Mouse (Mus musculus) telencephalon, adult 2 months (tissue): ENCODE results near the gene Cacng4.

Experiments used
- DNase-seq: peaks from one replicate; pipeline ENCODE4 v3.0.0-alpha.2; 2011; ENCODE audit warnings: low read depth, low spot score

The Cacng4 gene

DNA sequence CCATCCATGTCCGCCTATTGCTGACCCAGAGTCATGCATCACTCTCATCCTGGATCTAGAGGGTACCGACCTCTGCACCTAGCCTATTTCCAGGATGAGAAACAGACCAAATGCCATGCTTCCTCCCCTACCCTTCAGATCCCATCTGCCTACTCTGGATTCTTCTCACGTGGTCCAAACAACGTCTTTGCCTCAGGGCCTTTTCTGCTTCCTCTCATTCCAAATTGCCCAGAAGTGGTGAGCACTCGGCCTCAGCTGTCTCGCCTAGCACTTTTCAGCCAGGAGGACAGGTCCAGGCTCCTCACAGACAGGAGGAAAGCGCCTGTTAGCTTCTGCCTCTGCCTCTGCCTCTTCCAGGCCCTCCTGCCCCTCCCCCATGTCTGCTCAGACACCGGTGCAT is 21.0 kb downstream of the Cacng4 start:
- no peak for DNase-seq

DNA sequence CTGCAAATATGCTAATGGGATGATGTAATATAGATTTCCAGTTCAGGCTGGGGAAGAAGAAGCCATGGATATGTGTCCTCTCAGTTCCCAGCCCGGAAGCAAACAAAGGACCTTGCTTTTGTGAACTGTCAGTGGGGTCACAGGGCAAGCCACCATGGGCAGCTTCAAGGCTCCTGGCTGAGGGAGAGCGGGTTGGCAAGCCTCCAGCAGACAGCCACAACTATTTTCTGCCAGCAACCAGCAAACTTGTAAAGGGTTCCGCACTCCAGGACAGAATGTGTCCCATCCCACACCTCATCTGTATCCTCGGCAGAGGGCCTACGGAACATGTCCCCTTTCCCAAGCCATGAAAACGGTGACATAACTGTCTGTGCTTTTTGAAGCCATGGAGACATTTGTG is 22.4 kb downstream of the Cacng4 start:
- DNase-seq = no peak

DNA sequence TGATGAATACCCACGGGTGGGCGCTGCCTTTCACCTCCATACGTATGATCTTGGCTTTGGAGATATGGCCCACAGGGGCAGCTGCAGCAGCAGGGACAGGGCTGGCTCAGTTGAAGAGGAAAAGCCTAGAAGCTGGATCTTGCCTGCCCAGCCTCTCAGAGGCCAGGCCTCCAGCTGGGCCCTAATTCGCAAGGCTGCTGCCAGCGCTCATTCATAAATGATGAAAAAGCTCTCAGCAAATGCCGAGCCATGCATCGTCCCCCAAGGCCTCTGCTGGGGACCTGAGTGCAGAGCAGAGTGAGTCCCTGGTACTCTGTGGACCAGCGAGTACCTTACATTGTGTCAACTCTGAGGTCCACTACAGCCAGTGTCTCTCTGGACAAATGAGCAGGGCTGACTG is 26.0 kb downstream of the Cacng4 start:
- DNase-seq = no peak

DNA sequence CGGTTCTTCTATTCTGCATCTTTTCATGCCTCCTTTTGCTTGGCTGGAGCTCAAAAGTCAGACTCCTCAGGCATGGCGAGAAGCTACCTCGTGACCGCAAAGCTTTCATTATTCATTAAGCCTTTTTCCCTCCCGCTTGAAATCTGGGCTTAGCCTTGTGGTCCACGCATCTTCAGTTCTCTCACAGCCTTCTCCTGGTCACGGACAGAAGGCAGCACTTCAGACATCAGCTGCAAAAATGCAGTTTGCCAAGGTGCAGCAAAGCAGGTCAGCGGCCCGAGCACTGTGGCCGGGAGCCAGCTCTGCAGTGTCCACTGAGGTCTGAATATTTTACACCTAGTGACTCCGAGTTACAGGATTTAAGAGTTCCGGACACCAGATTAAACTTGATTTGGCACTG is 27.4 kb downstream of the Cacng4 start:
- no peak for DNase-seq

DNA sequence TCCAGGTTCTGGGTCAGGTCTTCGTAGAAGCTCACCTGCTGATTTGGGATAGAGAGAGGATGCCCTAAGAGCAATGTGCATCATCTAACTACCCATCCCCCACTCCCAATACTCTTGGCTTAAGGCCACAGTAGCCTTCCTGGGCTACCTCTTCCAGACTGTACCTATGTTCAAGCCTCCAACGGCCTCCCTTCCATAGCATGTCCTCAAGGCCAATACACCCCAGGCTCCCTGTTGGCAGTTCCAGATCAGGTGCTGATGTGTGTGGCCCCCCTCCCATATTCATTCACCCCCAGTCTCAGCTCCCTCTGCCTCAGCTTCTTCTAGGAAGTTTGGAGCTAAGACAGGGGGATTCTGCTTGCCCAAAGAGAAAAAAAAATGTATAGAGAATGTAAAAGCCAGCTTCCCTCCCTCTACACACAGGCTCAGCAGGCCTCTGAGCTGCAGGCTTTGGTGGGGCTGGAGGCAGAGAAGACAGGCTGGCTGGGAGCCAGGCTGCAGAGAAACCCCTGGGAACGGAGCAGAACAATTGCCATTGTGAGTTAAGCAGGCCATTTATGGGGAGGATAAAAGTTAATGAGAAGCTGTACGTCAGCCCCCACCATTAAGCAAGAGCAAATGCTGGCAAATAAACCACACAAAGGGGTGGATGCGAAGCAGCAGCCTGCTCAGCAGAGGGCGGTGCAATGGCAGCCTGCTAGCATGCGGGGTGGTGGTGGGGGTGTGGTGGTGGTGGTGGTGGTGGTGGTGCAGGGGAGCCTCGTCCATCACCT is 31.5 kb downstream of the Cacng4 start:
- no peak for DNase-seq

DNA sequence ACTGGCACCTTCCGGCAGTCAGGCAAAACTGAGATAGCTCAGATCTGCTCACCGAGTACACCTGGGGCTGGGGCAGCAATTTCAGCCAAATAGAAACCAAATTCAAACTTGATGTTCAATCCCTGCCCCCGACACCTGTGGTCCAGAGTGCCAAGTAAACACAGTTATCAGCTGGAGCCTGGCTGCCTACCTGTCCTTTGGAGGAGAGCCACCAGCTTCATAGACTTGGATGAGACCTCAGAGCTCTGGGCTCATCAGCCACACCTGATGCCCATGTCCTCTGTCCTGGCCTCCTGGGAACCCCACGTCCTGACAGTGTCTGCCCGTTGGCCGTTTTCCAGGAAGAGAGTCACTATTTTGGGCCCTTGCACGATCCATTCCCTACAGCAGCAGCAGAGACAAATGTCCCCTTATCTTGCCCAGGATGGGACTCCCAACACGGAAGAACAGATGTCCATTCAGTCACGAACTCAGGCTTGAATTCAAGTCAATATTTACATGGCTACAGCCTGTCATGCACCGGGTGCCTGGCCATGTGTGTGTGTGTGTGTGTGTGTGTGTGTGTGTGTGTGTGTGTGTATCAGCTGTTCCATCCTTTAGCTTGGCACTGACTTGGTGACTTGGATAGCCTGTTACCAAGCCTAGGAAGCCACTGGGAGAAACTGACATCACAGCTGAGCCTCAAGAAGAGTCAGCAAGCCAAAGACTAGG is 32.4 kb downstream of the Cacng4 start:
- no peak for DNase-seq

DNA sequence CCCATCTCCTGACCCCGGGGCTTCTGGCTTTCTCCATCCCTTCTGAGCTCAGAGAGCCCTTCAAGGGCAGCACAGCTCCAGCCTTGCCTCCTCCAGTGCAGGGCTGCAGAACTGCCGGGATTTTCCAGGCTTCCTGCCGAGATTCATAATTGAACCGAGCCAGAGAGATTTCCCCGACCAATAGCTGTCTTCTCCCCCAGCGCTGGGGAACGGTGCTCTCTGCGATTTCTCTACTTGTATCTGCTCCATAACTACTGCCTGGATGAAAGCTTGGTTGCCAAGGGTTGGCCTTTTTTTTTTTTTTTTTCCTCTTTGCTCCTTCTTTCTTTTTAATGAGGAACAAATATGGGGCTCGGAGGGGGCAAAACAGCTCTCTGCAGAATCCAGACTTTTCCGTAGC is 34.4 kb downstream of the Cacng4 start:
- no peak for DNase-seq

DNA sequence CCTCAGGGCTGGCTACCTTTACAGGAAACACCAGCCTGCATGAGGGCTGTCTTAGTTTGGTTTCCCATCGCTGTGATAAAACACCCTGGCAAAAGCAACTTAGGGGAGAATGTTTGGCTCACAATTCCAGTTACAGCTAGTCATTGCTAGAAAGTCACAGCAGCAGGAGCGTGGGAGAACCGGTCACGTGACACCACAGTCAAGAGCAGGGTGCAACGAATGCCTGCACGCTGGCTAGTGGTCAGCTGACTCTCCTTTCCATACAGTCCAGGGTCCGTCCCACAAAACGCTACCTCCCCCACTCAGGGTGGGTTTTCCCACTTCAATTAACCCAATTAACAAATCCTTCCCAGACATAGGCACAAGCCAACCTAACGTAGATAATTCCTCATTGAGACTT is 34.8 kb downstream of the Cacng4 start:
- no peak for DNase-seq

DNA sequence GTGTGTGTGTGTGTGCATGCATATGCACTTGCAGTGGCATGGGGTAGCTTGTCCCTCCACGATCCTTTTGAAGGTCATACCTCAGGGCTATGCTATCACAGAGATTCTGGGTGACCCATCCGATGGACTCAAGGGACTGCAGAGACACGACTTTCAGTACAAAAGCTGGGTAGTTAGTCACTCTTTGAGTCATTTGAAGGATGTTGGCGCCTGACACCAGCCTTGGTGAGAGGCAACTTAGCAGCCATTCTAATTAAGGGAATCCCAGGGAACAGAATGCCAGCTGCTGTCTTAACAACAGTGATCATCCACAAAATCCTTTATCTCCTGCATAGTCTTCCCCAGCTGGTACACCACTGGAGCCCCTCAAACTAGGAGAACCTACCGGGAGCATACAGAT is 45.2 kb downstream of the Cacng4 start:
- DNase-seq = no peak

DNA sequence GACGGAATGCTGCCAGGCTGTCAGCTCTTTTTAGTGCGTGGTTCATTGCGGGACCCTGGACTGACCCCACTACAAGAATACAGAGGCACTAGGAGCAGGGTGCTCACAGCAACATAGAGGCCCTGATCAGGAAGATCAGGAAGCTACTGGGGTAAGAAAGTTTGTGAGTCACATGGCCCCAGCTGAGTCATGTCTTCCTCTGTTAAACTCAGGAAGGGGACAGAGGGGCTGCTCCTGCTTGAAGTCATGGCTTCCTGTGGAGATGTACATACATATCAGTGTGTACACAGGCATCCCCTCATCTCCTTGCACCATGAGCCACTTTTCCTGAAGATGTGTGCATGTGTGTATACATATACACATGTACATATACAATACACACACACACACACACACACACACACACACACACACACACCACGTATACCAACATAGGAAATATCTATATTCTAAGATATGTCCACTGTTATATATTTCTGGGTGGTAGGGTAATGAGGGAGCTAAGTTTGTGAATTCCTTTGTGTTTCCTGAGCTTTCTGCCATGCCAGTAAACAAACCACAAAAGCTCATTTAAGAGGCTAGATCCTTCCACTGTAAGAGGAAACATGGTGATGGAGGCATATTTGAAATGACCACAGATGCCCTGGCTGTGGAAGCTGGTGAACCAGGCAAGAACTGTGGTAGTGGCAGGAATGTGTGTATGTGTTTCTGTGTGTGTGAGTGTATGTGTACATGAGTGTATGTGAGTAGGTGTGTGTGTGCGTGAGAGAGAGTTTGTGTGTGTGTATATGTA is 45.9 kb downstream of the Cacng4 start:
- no peak for DNase-seq

DNA sequence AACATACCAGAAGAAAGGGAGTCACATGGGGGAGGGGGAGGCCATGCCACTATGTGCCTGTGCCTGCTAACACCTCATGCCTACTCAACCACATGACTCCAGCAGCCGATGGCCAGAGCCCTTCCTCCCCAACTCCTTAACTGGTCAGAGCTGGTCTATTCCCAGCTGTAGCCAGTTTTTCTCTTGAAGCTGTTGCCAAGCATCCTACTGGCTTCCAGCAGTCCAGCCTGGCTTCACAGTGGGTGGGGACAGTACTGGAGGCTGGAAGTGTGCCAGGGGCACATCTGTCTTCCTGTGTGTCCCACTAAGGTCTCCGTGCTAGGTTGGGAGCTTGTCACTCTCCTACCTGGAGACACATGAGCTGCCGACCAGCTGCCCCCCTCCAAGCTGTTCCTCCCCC is 51.3 kb downstream of the Cacng4 start:
- DNase-seq = no peak

DNA sequence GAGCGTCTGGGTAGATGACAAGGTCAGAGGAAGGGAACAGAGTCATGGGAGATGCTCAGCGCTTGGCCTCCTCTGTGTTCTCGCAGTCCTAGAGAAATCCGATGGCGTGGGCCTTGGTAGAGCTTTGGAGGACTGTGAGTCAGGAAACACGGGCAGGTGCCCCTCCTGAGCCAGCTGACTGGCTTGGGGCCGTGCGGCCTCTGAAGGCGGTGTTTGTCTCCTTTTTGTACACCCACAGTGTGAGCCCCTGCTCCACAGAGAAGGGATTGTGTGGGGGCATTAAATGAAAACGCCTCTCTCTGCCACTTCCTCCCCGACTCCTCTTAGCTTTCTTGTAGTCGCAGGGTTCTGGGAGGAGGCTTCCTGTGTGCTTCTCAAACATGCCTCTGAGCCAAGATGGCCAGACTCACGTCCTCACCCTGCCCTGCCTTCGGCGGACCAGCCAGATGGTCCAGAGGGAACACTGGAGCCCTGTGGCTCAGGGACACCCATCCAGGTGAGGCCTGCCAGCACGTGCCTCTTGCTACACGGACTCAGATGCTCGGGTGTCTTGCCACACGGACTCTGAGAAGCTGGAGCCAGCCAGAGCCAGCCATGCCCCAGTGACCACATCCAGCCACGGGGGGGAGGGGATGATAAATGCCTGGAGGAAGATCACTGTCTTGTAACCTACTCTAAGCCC is 55.8 kb downstream of the Cacng4 start:
- DNase-seq = no peak

DNA sequence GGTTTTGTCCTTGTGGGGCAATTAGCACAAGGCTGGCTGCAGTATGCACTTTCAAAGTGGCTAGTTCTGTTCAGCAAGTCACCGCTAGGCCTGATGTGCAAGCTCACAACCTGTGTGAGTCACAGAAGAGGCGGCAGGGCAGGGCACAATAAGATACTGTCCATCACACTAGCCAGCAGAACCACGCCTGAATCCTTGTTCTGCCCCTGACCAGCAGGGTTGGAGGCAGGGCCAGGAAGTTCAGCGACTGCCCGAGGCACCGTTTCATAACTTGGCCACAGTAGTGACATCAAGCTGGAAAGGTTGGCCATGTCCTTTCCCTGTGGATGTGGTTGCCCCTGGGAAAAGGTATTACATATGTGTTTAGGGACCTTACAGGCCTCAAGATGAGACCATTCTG is 56.5 kb downstream of the Cacng4 start:
- no peak for DNase-seq

DNA sequence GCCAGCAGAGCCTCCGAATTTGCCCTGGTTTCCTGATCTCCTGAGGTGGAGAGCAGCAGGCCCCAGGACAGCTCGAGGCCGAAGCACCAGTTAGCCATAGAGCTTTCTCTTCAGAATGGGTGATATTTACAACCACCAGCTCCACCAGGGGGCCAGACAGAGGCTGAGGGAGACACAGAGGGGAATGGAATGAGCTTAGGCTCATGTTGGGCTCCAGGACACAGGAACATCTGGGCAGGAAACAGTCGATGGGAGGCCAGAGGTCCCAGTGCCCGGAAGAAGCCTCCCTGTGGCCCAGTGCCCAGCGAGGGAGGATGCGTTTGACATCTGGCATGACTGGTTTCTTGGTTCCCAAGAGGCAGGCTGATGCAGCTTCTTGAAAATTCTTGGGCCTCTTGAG is 60.2 kb downstream of the Cacng4 start:
- no peak for DNase-seq

DNA sequence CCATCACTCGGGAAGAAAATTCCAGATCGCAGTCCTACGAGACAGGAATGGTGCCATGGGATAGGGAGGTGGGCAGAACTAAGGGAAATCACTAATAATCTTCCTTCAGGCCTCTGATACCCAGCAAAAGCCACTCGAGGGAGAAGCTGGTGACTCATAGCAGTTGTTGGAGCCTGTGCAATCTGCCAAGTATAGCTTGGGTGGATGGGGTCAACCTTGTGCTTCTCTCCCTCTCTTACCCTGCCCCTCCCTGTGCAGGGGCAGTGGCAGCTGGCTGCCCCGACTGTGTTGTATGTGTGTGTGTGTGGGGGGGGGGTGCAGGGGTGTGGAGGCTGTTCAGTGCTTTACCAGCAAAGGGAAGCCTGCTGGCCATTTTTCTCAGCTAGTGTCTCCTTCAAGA is 62.9 kb downstream of the Cacng4 start:
- DNase-seq = no peak

DNA sequence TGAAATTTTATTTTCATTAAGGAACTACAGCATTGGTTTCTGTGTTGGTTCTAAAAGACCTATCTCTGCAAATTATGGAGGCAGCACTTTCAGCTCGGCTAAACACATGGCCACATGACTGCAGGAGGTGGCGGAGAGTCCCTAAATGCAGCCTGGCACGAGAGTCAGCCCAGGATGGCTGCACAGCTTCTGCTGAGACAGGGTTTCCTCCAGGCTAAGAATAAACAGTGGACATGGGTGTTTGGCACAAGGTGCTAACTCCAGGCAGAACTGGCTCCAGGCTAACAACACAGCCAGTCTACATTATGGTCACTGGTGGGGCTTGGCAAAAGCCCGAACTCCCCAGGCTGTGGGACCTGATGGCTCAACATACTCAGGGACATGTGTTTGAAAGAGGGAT is 63.4 kb downstream of the Cacng4 start:
- DNase-seq = peak; percentile 42

DNA sequence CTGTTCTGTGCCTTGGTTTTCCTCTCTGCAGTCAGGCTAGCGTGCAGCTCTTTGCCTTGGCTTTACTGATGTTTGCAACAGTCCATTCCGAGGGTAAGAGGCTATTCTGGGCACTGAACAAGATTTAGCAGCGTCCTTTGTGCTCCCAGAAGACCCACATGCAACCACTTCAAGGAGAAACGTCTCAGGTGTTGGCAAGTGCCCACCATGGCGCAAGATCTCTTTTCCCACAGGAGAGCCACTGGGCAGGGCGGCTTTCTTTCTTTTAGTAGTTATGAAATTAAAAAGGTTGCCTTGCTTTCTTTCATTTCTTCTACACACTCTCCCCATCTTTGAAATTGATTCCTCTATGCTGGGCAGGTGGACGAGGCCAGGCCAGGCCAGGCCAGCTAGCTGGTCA is 65.2 kb downstream of the Cacng4 start:
- DNase-seq = no peak

DNA sequence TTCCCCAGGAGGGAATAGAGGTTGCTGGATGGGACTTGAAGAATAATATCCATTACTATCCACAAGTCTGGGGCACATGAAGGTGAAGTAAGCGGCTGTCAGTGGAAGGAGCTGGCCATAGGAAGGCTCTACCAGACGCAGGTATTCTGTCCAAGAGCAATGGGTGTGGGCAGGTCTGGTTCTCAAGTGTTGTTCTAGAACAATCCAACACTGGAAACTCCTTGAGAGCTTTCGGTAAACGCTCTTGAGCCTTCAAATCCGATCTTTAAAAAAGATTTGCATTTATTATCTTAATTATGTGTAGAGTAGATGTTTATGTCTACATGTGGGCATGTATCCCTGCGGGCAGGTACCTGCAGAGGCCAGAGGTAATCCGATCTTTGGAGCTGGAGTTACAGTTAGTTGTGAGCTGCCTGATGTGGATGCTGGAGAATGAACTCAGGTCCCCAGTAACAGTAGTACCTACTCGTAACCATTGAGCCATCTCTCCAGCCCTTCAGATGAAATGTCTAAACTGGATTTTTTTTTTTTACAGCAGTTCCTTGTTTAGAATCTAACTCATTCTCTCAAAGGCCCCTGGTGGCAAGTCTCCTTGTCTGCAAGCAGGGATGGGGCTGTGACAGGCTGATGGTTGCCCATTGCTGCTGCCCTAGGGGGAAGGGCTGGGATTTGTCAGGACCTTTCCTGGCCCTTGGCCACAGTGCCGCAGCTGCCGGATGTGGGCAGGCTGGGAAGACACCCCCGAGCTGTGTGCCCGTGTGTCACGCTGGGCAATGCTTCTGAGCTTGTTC is 66.1 kb downstream of the Cacng4 start:
- DNase-seq = no peak

DNA sequence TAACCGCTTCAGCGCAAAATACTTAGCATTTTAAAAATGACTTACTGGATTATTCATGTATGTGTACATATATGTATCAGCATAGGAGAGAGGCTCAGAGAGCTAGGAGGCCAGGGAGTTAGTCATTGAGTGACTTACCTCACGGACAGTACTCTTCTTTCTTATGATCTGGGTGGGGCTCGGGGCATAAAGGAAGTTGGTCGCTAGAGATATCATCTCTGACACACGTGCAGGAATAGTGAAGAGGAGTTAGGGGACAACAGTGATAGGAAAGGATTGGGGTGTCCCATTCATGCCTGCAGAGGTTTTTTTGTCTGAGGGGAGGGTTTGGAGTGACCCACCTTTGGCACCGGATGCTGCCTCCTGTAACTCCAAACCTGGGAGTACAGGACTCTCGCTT is 69.8 kb downstream of the Cacng4 start:
- DNase-seq = no peak

DNA sequence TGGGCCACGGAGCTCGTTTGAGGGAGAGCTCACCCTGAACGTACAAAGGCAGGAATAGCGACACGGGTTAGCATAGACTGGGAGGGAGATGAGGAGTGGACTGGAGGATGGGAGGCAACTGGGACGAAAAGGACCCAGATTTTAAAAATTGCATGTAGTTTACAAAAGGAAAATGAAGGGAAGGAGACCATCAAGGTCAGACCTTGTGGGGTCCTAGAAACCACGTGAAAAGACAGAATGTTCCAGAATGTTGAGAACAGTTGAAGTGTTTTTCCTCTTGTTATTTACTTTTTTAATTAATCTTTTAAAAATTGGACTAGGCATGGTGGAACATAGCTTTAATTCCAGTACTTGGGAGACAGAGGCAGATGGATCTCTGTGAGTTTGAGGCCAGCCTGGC is 73.3 kb downstream of the Cacng4 start:
- DNase-seq = no peak
